Comparison of ENCODE assay signal across 10 mouse cellular contexts in the genomic region with DNA sequence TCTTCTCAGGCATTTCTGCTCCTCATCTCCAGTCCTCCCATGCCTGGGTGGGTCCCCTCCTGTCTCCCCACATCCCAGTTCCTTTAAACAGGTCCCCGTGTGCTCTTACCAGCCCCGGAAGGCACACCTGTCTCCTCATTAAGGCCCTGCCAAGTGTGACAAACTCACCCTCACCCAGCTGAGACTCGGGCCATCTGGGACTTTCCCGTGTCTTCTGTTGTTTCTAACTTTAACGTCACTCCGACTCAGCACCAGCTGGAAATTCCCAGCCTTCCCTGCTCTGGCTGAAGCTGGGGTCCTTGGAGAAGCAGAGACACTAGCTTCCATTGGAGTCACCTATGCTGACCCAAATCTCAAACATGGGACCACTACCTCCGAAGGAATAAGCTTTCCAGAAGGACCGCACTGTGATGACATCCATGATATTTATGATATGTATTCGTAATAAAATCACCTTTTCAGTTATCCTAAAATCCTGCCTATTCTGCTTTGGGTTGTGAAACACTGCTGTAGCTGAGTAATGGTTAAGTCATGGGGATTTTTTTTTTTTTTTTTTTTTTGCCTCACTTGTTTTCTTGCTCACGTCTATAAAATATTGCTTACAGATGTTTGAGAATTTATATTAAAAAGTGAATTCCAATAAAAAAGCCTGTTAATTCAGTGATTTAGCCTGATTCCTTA.
DNase-seq lines count a peak whose midpoint lies in the region; ATAC-seq and TF ChIP-seq lines count a peak whose summit lies in the region.
"Had no signal": no experiment of that assay in that cellular context is flagged by ENCODE, and none has a peak within 500 bp of the region (broad histone marks: within the 10 kb centered on the region; RNA-seq: fewer than 3 reads in every experiment).

No protein-coding gene starts in this region.

- no peak overlapping the region for H3K4me3 ChIP-seq in hindbrain, embryonic 10.5 days
- H3K4me3 ChIP-seq in hindbrain, embryonic 12.5 days, result no peak overlapping the region
- H3K4me3 ChIP-seq in C2C12 (ENCODE audit: insufficient read depth, poor library complexity, severe bottlenecking), result no peak overlapping the region
- H3K4me3 ChIP-seq in brown adipose tissue, adult 24 weeks (ENCODE audit: insufficient read depth, low read depth, low read length), result no peak overlapping the region
- no peak overlapping the region for H3K4me3 ChIP-seq in limb, embryonic 10.5 days
- no peak overlapping the region for H3K4me3 ChIP-seq in forebrain, embryonic 16.5 days (replicated peaks; ENCODE audit: low read length)

- H3K9ac ChIP-seq in hindbrain, embryonic 12.5 days, result no peak overlapping the region
- H3K9ac ChIP-seq in forebrain, embryonic 16.5 days (replicated peaks; ENCODE audit: low read depth, low read length), result no peak overlapping the region

- peaks cover 19% of the 10 kb centered on the region for H3K79me3 ChIP-seq in C2C12 (ENCODE audit: low read depth)

- no peaks in the 10 kb centered on the region for H3K36me3 ChIP-seq in hindbrain, embryonic 10.5 days
- no peaks in the 10 kb centered on the region for H3K36me3 ChIP-seq in hindbrain, embryonic 12.5 days
- no peaks in the 10 kb centered on the region for H3K36me3 ChIP-seq in C2C12 (ENCODE audit: control insufficient read depth, insufficient read depth)
- no peaks in the 10 kb centered on the region for H3K36me3 ChIP-seq in limb, embryonic 10.5 days
- H3K36me3 ChIP-seq in forebrain, embryonic 16.5 days (ENCODE audit: control insufficient read depth, insufficient read depth), result no peaks in the 10 kb centered on the region

- TF ChIP-seq CTCF in C2C12 (IDR thresholded peaks at IDR 0.05; ENCODE audit: control insufficient read depth, insufficient read depth, insufficient read length), result no peak

- H3K79me2 ChIP-seq in C2C12 (ENCODE audit: control insufficient read depth, insufficient read depth), result peaks cover 90% of the 10 kb centered on the region

- no peak for DNase-seq in hindbrain, embryonic 10.5 days (ENCODE audit: low spot score)
- DNase-seq in limb, embryonic 10.5 days (ENCODE audit: low spot score), result no peak
- DNase-seq in cerebellum, adult 11 months, result no peak
- no peak for DNase-seq in thymus, postnatal 10 days (ENCODE audit: low spot score in 2 of 2)
- DNase-seq: cerebellum, adult 9-10 months; lung, adult 18-20 months had no signal

- H3ac ChIP-seq in C2C12 (ENCODE audit: control insufficient read depth, insufficient read length, low read depth), result peak overlapping the region; percentile 52

- no peaks in the 10 kb centered on the region for H3K9me3 ChIP-seq in hindbrain, embryonic 10.5 days
- no peaks in the 10 kb centered on the region for H3K9me3 ChIP-seq in hindbrain, embryonic 12.5 days (replicated peaks)
- H3K9me3 ChIP-seq in limb, embryonic 10.5 days (replicated peaks), result no peaks in the 10 kb centered on the region; the same call in 1 of the 2 replicates
- H3K9me3 ChIP-seq in forebrain, embryonic 16.5 days (ENCODE audit: control insufficient read depth, low read length), result no peaks in the 10 kb centered on the region

- H3K27ac ChIP-seq in hindbrain, embryonic 10.5 days, result peak overlapping the region; percentile 53; the same call in 1 of the 2 replicates
- no peak overlapping the region for H3K27ac ChIP-seq in hindbrain, embryonic 12.5 days
- H3K27ac ChIP-seq in brown adipose tissue, adult 24 weeks (replicated peaks; ENCODE audit: low read depth, low read length), result peak overlapping the region; percentile 39; the same call in 1 of the 2 replicates
- H3K27ac ChIP-seq in limb, embryonic 10.5 days, result peak overlapping the region; percentile 17; the same call in 1 of the 2 replicates
- no peak overlapping the region for H3K27ac ChIP-seq in forebrain, embryonic 16.5 days (ENCODE audit: low read length)

- no peak for ATAC-seq in hindbrain, embryonic 12.5 days (ENCODE audit: low FRiP score)
- ATAC-seq in forebrain, embryonic 16.5 days, result no peak

- no peak overlapping the region for H3K4me2 ChIP-seq in hindbrain, embryonic 12.5 days (replicated peaks)
- H3K4me2 ChIP-seq in forebrain, embryonic 16.5 days (ENCODE audit: low read length), result no peak overlapping the region

- H3K27me3 ChIP-seq in hindbrain, embryonic 10.5 days (ENCODE audit: insufficient read depth, poor library complexity, severe bottlenecking), result 0 out of 2 replicates have a peak, but pooled peaks cover 4% of the 10 kb centered on the region
- no peaks in the 10 kb centered on the region; the same call in 1 of the 2 replicates for H3K27me3 ChIP-seq in hindbrain, embryonic 12.5 days
- no peaks in the 10 kb centered on the region for H3K27me3 ChIP-seq in C2C12 (ENCODE audit: control insufficient read depth, insufficient read depth, insufficient read length)
- no peaks in the 10 kb centered on the region for H3K27me3 ChIP-seq in limb, embryonic 10.5 days (ENCODE audit: low read depth, poor library complexity, severe bottlenecking)
- H3K27me3 ChIP-seq in forebrain, embryonic 16.5 days (replicated peaks; ENCODE audit: control insufficient read depth, insufficient read depth, low read length), result 0 out of 2 replicates have a peak, but pooled peaks cover 3% of the 10 kb centered on the region

- H3K4me1 ChIP-seq in hindbrain, embryonic 10.5 days (replicated peaks), result peaks cover 69% of the 10 kb centered on the region
- peaks cover 54% of the 10 kb centered on the region for H3K4me1 ChIP-seq in hindbrain, embryonic 12.5 days
- H3K4me1 ChIP-seq in brown adipose tissue, adult 24 weeks (ENCODE audit: control insufficient read depth, insufficient read depth, insufficient read length, low read length), result peaks cover 32% of the 10 kb centered on the region
- peaks cover 63% of the 10 kb centered on the region for H3K4me1 ChIP-seq in limb, embryonic 10.5 days
- H3K4me1 ChIP-seq in forebrain, embryonic 16.5 days (replicated peaks; ENCODE audit: control insufficient read depth, insufficient read depth, low read length), result peaks cover 22% of the 10 kb centered on the region

- 63% methylated on average over 10 of the region's 10 CpGs for WGBS in hindbrain, embryonic 10.5 days
- 46% methylated on average over 10 of the region's 10 CpGs for WGBS in hindbrain, embryonic 12.5 days
- 34% methylated on average over 10 of the region's 10 CpGs for WGBS in limb, embryonic 10.5 days
- 52% methylated on average over 10 of the region's 10 CpGs for WGBS in forebrain, embryonic 16.5 days

TF ChIP-seq in C2C12, 6 proteins besides CTCF, POLR2A, EP300 and RAD21:
- no peak for TF ChIP-seq MAX (IDR thresholded peaks at IDR 0.05)
- peak; percentile 90 for TF ChIP-seq CEBPB (IDR thresholded peaks at IDR 0.05; ENCODE audit: low read depth)
- no peak for TF ChIP-seq USF1 (IDR thresholded peaks at IDR 0.05; ENCODE audit: low read depth)
- TF ChIP-seq MYOG (IDR thresholded peaks at IDR 0.05; ENCODE audit: control insufficient read depth, extremely low read depth, insufficient read length), result no peak
- peak; percentile 47 for TF ChIP-seq MYOD1 (IDR thresholded peaks at IDR 0.05; ENCODE audit: control insufficient read depth, insufficient read length, low read depth)
- TF ChIP-seq FOSL1 (IDR thresholded peaks at IDR 0.05; ENCODE audit: insufficient read depth, low read length, poor library complexity, severe bottlenecking), result no peak

Comparison
In these comparisons a context has a peak if more than half of its experiments do, and no peak if none do; other contexts are left out.
1. H3K27ac ChIP-seq: peak in hindbrain, embryonic 10.5 days (single experiment), brown adipose tissue, adult 24 weeks (single experiment) and limb, embryonic 10.5 days (single experiment); none in hindbrain, embryonic 12.5 days (single experiment) and forebrain, embryonic 16.5 days (single experiment).